Mouse (Mus musculus): ENCODE measurements around the gene Lrrc63.

The Lrrc63 gene

GRCm38 (mm10) chr14:75136119-75136966, 5.7 kb upstream of the Lrrc63 start:
- DNase-seq (ENCODE audit: low spot score): no peak

- no peak for DNase-seq (ENCODE audit: low spot score)
These were observed 749 bp upstream of the Lrrc63 start for GRCm38 (mm10) chr14:75131324-75131935.

GRCm38 (mm10) chr14:75121658-75122057, 9.0 kb downstream of the Lrrc63 start:
- no peak for DNase-seq (ENCODE audit: low spot score)

GRCm38 (mm10) chr14:75102956-75103355, 27.7 kb downstream of the Lrrc63 start:
- no peak for DNase-seq (ENCODE audit: low spot score)

- no peak for DNase-seq (ENCODE audit: low spot score)
These were observed 52.7 kb downstream of the Lrrc63 start for GRCm38 (mm10) chr14:75077946-75078345.

- no peak for DNase-seq (ENCODE audit: low spot score)
These were observed 55.1 kb downstream of the Lrrc63 start for GRCm38 (mm10) chr14:75075299-75076180.

- no peak for DNase-seq (ENCODE audit: low spot score)
These were observed 59.6 kb downstream of the Lrrc63 start for GRCm38 (mm10) chr14:75071091-75071490.

- DNase-seq (ENCODE audit: low spot score): no peak
These were observed 61.2 kb downstream of the Lrrc63 start for GRCm38 (mm10) chr14:75069356-75069979.

GRCm38 (mm10) chr14:75068430-75069112, 62.1 kb downstream of the Lrrc63 start:
- DNase-seq (ENCODE audit: low spot score): no peak

GRCm38 (mm10) chr14:75065211-75065610, 65.5 kb downstream of the Lrrc63 start:
- no peak for DNase-seq (ENCODE audit: low spot score)

GRCm38 (mm10) chr14:75064520-75064919, 66.2 kb downstream of the Lrrc63 start:
- no peak for DNase-seq (ENCODE audit: low spot score)

GRCm38 (mm10) chr14:75063936-75064335, 66.7 kb downstream of the Lrrc63 start:
- DNase-seq (ENCODE audit: low spot score): no peak

GRCm38 (mm10) chr14:75060562-75060961, 70.1 kb downstream of the Lrrc63 start:
- no peak for DNase-seq (ENCODE audit: low spot score)

- no peak for DNase-seq (ENCODE audit: low spot score)
These were observed 73.7 kb downstream of the Lrrc63 start for GRCm38 (mm10) chr14:75056861-75057431.

GRCm38 (mm10) chr14:75054455-75055343, 76.0 kb downstream of the Lrrc63 start:
- DNase-seq (ENCODE audit: low spot score): no peak

GRCm38 (mm10) chr14:75052451-75052850, 78.2 kb downstream of the Lrrc63 start:
- DNase-seq (ENCODE audit: low spot score): no peak

GRCm38 (mm10) chr14:75045184-75045583, 85.5 kb downstream of the Lrrc63 start:
- DNase-seq (ENCODE audit: low spot score): no peak

- no peak for DNase-seq (ENCODE audit: low spot score)
These were observed 95.2 kb downstream of the Lrrc63 start for GRCm38 (mm10) chr14:75035431-75035830.

Data from ovary, postnatal 10 days (tissue).